Mouse (Mus musculus) yolk sac, embryonic 10.5 days (tissue): ENCODE results near the gene Dut.

ENCODE experiments used
- DNase-seq: peaks from one replicate; pipeline ENCODE4 v3.0.0-alpha.2; 2017; ENCODE audit warnings: low spot score

Dut gene

DNA sequence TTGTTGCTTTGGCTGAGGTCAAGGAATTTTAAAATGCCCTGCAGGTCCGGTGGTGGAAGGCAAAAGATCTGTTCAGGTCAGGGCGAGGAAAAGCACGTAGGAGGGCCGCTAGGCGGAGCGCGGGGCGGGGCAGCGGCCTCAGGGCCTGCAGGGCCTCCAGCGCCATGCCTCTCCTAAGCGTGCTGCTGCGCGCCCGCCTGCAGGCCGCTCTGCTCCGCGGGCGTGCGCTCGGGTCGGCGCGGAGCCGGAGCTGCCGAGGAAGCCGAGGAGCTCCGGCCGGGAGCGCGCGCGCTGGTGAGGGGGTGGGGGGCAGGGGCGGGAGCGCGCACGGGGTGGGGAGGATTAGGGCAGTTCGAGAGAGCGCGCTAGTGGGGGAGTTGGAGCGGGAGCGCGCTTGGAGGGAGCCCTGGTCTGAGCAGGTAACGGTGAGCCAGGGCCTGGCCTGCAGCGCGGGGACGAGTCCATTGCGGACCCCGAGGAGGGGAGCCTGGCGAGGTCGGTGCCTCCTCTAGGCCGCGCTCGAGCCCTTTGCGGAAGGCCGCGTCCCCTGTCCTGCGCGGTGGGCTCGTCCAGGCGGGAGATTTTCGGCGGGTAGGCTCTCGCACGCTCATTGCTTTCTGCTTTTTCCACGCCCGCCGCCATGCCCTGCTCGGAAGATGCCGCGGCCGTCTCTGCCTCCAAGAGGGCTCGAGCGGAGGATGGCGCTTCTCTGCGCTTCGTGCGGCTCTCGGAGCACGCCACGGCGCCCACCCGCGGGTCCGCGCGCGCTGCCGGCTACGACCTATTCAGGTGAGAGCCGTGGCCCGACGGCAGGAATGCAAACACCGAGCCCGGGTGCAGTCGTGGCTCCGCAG is at the start of gene Dut:
Gene Dut, plus strand, starts transcription at position 83 of the 854 bp plus-strand sequence.
- peak; percentile 98 for DNase-seq

DNA sequence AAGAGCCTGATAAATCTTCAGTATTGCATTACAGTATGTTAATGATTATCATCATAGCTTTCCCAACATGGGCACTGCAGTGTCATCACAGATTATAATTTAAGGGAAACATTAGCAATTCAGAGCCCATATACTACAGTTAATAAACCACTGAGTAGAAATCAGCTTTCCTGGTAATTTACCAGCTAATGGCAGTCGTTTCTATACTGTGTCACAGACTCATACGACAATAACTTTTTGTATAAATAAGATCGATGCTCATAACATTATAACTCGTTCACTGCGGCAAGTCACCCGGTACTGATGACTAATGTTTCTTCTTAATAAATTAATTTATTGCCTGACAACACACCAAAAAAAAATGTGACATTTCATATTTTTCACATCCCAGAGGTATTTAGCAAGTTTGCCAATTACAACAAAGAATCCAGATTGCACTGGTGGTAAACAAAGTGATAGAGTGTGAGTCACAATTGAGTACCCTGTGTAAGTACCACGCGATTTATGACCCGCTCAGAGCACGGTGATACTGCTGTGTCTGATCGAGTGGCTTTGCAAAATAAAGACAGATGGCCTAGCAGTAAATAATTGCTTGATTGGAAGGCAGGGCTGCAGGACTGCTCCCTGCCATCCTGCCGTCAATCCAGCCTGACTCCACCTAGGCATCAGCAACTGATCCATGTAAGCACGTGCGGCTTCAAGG is 37.9 kb upstream of the Dut start:
- DNase-seq: no peak

DNA sequence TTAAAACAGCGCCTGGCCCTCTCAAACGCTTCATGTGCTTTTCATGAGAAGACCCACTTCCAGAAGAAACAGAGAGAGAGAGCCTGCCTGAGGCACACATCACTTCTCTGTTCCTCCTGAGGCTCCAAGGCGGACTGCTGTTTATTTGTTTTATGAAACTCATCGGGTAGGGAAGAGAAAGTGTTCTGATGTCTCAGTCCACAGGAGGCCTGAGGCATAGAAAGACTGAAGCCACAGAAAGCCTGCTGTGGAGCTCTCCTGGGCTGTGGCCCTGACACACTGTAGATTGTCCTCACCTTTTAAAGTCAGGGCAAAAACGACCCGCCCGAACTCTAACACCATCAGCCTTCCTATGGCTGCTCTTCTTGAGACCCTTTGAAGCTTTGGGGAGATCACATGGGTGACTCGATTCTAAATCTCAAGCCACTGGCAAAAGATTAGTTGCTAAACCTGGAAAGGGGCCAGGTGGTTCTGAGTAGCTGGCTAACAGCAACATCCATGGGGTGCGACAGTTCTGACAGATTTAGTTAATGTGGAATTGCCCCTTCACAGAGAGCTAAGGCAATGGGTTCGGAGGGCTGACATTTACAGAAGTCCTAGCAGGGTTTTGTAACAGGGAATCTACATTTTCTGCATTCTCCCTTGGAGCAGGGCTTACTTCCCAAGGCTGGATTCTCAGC is 35.0 kb upstream of the Dut start:
- DNase-seq: no peak

DNA sequence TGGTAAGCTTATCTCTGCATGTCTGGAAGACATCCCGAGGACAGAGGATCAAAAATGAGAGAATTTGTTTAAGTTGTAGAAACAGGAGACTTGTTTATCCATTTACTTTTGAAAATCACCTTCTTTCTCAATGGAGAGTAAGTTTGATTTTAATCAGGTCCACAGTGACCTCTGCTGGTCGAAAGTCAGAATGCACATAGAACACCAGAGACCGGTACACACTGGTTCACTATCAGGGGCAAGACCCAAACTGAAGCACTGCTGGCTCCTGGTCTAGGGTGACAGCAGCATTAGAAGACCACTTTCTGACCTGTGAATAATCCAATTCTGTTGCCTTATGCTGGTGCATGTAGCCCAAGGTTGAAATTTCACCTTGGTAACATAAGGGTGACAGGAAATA is 32.4 kb upstream of the Dut start:
- peak; percentile 48 for DNase-seq

DNA sequence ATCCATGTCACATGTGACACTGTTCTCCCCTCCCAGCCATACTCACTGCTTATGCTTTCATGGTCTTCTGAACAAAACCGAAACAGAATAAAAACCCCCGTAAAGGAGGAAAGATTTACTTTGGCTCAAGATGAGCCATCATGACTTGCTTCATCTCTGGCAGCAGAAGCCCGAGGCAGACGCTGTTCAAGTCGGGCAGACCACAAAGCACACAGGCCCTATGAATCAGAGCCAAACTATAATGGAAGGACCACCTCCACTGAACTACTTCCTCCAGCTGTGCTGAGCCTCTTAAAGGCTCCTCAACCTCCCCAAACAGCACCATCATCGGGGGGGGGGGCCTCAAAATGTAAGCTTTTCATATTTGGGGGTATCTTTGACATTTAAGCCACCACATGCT is 29.7 kb upstream of the Dut start:
- no peak for DNase-seq

DNA sequence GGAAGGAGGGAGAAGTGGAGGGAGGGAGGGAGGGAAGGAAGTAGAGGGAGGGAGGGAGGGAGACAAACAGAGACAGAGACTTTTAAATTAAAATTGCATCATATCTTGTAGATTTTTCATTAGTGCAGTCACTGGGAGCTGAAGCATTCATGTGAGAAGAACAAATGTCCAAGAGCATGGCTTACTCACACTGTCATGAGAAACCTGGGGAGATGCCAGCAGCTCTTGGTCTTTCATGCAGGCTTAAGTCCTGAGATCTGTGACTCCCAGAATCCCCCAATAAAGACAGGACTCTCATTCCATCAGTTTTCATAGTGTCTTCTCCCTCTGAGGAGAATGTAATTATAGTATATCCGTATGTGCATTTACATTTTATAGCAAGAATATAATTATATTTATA is 28.4 kb upstream of the Dut start:
- DNase-seq: no peak

DNA sequence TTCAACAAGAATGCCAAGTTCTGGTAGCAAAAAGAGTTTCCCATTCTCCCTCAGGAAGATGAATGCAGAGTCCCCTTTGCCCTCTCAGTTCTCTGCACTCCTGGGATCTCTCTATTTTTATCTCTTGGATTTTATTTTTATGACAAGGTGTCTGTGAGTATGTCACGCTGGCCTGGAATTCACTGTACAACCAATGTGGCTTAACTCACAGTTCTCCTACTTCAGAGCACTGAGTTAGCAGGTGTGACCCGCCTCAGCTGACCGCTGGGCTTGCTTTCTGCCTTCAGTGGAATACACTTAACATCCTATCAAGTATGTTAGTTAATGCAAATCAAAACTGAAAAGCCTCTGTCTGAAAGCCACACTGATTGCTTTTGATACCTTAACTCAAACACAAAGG is 27.7 kb upstream of the Dut start:
- no peak for DNase-seq

DNA sequence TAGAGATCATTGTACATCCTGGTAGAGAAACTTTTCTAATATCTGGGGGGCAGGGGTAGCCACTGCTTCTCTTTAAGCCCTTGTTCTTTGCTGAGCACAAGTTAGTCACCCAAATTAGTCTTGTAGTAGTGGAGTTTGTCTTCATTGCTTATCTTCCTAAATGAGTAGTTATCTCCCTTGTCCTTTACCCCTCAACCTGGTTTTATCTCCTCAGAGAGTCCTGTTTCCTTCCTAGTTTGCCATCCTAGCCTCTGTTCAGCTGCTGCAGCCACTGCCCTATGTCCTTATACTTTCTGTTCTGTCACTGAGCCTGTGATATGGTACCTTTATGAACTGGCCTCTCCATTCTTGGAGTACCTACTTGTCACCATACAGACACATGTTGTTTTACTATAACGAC is 25.3 kb upstream of the Dut start:
- DNase-seq: no peak

DNA sequence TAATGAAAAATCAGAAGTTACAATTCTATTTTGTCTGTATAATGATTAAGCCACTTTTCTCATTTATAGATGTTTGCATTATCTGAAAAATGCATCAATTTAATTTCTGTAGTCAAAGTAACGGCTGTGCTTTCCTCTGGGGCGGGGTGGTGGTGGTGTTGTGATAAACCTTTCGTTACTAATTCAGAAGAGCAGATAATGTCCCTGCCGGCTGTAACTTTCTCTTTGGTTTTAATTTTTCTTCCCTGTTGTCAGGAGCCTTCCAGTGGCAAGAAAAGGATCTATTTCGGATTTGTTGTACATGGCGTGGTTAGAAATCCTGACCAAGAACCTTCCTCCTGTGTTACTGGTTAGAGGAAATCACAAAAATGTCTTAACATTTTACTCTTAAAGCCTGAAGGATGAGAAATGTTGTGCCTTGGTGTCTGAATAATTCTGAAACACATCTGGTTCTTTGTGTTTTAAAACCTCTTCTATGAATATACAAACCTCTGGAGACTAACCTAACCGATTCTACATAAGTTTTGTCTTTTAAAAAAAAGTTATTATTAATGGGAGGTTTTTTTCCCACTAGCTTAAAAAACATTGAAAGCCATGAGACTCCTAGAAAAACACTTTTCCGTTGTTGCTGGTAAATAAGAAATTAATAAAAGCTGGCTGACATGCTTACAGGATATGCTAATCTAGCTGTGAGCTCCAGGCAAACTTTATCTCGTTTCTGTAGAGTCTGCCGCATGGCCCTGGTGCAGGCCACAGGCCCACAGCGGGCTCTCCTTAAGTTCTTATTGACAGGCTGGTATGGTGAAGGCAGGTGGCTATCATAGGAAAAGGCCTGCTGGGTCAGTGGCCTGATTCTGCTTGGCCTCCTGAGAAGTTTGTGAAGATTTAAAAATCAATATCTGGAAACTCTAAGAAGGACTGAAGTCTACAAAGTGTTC is 18.2 kb upstream of the Dut start:
- no peak for DNase-seq

DNA sequence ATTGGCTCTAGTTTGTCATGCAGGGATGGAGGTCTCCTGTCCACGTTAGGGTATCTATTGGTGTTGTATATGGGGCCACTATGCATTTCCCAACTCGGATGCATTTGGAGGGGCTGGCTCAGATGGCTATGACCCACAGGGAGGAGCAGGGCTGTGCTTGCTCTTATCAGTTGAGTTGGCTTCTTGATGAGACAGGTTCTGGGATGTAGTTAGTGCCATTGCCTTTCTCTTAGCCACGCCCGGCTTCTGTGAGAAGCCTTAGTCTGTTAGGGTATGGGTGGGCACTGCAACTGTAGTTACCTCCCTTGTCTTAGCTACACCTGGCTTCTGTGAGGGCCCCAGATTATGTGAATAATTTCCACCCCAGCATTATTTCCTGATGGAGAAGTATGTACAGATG is 14.8 kb upstream of the Dut start:
- no peak for DNase-seq

DNA sequence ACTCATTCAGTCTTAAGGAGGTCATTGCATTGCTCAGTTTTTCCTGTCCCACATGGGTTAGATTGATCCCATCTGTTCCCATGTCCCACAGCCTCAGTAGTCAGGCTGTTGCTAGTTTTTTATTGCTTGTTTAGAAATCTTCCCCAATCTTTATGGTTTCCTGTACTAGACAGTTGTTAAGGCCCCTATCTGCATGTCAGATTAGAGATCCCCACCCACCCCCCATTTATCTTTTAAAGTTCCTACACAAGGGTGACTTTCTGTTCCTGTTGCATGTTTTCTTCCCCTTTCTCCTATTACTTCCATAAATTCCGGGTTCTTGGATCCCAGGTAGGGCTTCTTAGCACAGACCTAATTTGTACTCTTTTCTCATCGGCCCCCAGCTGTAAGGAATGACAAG is 13.5 kb upstream of the Dut start:
- DNase-seq: no peak

DNA sequence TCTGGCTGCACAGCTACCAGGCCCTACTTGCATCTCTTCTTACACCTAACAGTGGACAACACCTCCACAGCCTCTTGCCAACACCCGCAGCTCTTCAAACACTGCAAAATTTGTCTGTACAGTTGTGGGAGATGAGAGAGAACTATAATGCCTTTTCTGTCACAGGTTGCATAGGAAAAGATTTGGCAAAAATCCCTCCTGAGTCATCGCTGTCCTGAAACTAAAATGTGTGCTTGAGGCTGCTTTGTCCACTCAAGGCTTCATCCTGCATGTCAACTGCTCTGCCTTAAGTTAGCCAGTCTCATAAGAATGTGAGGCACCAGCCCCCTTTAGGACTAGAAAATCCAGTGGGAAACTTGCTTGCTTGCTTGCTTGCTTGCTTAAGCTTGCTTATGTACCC is 12.9 kb upstream of the Dut start:
- no peak for DNase-seq

DNA sequence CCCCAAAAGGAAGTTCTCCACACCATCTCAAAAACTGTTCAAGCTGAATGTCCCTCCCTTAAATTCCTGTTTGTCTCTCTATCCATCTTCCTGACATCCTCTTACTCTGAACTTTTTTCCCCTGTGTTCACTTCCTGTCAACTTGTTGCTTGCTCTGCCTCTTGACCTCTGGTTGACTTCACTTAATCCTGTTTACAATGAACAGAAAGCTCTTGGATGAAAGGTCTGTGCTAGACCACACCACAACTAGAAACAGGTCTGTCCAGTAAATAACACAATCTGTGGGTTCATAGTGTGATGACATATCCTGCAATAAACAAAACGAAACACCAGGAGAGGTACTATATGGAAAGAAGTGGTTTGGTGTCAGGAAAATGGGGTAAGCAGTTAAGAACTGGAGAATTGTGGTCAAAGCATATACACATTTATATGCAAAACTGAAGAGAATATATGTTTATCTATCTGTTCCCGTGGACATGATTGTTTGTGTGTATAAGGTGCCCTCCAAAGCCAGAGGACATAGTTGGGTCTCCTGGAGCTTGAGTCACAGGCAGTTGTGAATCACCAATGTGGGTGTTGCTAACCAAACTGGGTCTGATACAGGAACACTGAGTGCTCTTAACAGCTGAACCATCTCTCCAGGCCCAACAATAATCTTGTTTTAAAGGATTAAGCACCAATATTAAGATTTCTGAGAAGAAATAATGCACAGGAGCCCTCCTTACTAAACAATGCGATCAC is 1.3 kb upstream of the Dut start:
- no peak for DNase-seq

DNA sequence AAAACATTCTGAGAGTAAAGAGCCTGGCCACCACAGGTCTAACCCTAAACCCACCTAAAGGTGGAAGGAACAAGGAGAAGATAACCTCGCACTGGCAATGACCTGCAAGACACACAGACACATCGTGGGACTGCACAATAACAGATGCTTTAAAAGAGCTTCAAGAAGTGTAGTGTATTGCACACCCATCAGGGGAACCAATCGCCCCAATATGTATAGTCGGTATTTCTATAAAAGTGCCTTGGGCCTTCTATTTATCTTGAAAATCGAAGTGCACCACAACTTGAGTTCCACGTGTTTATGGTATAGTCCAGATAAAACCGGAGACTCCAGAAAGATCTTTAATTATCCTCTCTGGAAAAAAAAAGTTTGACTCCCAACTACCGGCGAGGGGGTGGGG is 321 bp upstream of the Dut start:
- DNase-seq: no peak

DNA sequence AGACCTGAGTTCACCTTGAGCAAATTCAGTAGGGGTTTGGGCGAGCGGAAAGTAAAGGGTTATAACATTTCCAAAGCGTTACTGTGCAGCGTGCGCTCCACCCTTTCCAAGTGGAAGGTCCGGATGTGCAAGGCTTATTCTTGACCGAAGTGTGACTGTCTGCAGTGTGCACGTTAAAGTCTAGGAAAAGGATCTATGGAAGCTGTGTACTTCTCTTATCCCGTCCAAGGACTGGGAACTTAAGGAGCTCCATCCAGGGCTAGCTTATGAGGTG is 909 bp downstream of the Dut start:
- no peak for DNase-seq

DNA sequence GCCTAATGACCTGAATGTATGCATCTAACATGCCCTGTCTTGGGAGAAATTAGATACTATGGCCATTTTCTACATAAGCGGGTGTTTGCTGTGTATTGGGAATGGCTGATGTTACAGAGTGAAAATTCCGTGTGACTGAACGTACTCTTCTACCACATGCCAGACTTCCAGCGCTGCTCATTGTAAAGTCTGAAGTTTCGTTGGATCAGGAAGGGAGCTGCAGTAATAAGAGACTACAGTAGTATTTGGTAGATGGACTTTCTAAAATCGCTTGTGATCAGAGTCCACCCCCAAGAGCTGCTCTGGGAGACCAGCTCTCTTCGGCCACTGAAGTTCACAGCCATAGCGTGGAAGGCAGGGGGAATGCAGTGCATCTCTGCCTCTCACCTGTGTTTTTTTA is 1.3 kb downstream of the Dut start:
- DNase-seq: no peak

DNA sequence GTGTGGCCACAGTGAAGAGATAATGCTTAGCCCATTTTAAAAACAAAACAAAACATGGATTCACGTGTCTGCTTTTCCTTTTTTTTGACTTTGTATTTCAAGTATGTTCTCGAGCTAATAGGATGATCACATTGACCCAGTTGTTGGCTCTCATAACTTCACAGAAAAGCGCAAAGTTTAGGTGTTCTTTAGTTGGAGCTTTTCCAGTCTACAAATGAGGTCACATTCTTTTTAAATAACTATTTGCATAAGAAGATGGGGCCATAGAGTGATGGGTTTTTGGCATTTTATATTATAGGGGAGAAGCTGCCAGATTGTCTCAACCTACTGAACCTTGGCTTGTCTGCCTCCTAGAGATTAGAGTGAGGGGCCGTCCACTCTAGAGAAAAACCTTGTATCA is 2.3 kb downstream of the Dut start:
- DNase-seq: no peak

DNA sequence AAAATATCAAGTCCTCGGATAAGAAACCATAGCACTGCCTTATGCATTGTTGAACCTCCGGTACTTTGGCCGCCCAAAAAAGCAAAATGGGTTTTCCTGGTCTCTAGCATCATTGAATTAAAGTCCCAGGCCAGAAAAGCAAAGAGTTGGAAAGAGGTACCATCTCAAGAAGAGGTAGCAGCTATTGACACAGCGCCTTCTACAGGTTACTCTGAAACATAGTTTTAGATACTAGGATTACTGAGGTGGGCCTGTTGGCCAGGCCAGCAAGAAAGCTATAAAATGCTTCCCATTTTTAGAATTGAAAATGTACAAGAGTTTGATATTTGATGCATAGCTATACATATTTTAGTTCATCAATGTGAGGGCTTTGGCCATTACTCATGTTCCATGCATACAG is 2.9 kb downstream of the Dut start:
- no peak for DNase-seq

DNA sequence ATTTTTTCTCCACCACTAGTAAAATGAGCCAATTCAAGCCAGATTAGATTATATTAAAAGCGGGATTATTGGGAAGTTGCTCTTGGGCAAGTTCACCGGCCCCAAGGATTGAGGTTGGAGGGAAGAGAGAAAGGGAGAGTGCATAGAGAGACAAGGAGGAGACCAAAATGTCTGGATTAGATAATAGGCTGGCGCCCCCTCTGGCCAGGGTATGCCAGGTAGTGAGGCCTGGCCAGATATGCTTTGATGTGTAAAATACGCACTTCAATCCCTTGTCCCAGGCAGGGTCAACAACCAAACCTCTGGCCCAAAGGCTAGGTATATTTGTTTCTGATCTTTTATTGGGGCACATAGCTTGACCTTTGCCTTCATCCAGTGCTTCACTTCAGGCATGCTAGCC is 4.8 kb downstream of the Dut start:
- no peak for DNase-seq

DNA sequence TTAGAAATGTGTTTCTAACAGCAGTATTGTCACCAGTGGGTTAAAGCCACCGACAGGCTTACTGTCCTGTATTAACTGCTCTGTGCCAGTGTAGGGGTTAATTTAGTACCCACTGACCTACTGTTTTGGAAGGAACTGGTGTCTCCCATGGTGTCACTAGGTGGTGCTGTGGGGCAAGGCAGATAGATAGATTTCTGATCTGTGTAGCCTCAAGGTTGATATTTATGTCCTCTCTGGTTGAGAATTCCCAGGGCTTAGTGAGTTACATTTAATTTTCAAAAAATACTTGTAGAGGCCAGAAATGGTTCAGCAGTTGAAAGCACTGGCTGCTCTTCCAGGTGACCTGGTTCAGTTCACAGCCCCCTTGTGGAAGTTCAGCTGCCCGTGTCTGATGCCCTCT is 5.3 kb downstream of the Dut start:
- DNase-seq: no peak

DNA sequence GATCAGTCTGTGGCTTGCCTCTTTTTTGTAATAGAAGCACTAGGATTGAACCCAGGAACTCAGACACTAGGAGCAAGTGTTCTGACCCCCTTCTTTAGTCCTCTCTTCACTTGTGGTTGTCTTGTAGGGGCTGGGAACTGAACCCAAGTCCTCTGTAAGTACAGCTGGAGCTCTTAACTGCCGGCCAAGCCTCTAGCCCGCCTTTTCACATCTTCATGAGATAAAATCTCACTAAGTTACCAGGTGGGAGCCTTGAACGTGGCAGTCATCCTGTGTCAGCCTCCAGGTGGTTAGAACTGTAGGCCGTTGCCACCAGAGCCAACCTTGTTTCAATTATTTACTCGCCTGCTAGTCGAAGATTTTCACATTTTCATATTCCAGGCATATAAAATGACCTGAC is 6.7 kb downstream of the Dut start:
- DNase-seq: no peak

DNA sequence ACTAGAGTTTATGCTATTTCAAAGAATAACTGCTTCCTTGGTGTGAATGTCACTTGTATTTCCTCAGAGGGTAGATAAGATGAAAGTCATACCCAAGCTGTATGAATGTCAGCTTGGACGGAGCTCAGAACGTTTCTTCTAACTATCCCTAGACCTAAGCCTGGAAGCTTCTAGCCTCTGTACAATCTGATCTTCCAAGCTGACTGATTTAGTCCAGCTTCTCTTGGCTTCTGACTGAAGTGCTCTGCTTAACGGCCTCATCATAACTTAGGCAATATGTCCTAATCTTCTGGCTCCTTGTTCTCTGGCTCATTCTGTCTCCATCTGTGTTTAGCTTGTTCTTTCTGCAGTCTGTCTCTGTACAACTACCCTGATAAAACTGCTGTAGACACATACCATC is 7.6 kb downstream of the Dut start:
- no peak for DNase-seq
